Mouse (Mus musculus): Measurements from ENCODE around the gene Rab43. TPM values are rescaled to one million over a fixed set of nuclear protein-coding genes. Genes with fewer than 3 reads are reported as not detected.

The Rab43 gene
- polyA plus RNA-seq, 1 experiment from 2014 or later: 8.9 TPM

DNA sequence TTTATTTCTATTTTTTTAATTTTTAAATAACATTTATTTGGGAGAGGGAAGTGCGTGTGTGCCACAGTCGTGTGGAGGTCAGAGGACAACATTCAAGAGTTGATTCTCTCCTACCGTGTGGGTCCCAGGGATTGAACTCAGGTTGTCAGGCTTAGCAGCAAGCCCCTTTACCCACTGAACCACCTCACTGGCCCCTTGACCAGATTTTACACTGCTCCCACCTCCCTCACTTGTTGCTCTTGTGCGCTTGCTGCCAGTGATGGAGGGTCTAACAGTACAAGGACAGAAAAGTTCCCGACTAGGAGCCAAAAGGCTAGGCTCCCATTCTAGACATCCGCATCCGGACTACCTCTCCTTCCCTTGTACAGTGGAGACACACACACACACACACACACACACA lies 6.5 kb downstream of the Rab43 start:
- no peak overlapping the region for H3K9ac ChIP-seq (replicated peaks; ENCODE audit: low read depth, low read length)
- peaks cover 3% of the 10 kb centered on the region; the same call in 1 of the 2 replicates for H3K36me3 ChIP-seq (ENCODE audit: control insufficient read depth, insufficient read depth, low read length)
- ATAC-seq (ENCODE audit: low read depth): no peak
- no peak overlapping the region for H3K4me2 ChIP-seq (ENCODE audit: low read depth, low read length)
- H3K27ac ChIP-seq (ENCODE audit: low read depth, low read length): no peak overlapping the region
- peaks cover 3% of the 10 kb centered on the region; the same call in 1 of the 2 replicates for H3K4me1 ChIP-seq (ENCODE audit: control insufficient read depth, insufficient read depth, low read length)
- H3K9me3 ChIP-seq (ENCODE audit: control insufficient read depth, low read length): no peaks in the 10 kb centered on the region
- no peaks in the 10 kb centered on the region for H3K27me3 ChIP-seq (ENCODE audit: control insufficient read depth, insufficient read depth, low read length)
- 92% methylated on average over 7 of the region's 7 CpGs for WGBS
- H3K4me3 ChIP-seq (ENCODE audit: low read depth, low read length): no peak overlapping the region

- WGBS: 71% methylated on average over 7 of the region's 7 CpGs
- Histone ChIP-seq H3K9me3 (ENCODE audit: control insufficient read depth, low read length) (no peaks in the 10 kb centered on the region), H3K4me3 (ENCODE audit: low read depth, low read length) (no peak overlapping the region), H3K27ac (ENCODE audit: low read depth, low read length) (no peak overlapping the region), H3K9ac (replicated peaks; ENCODE audit: low read depth, low read length) (no peak overlapping the region), H3K4me2 (ENCODE audit: low read depth, low read length) (no peak overlapping the region), H3K27me3 (ENCODE audit: control insufficient read depth, insufficient read depth, low read length) (no peaks in the 10 kb centered on the region), H3K36me3 (ENCODE audit: control insufficient read depth, insufficient read depth, low read length) (peaks cover 3% of the 10 kb centered on the region; the same call in 1 of the 2 replicates), H3K4me1 (ENCODE audit: control insufficient read depth, insufficient read depth, low read length) (no peaks in the 10 kb centered on the region)
- ATAC-seq (ENCODE audit: low read depth): no peak
Observed at GRCm38 (mm10) chr6:87804886-87805285, 7.1 kb downstream of the Rab43 start.

- no peaks in the 10 kb centered on the region for H3K27me3 ChIP-seq (ENCODE audit: control insufficient read depth, insufficient read depth, low read length)
- H3K27ac ChIP-seq (ENCODE audit: low read depth, low read length): no peak overlapping the region
- H3K4me3 ChIP-seq (ENCODE audit: low read depth, low read length): no peak overlapping the region
- WGBS: 87% methylated on average over 1 of the region's 1 CpGs
- no peaks in the 10 kb centered on the region for H3K9me3 ChIP-seq (ENCODE audit: control insufficient read depth, low read length)
- peaks cover 3% of the 10 kb centered on the region; the same call in 1 of the 2 replicates for H3K36me3 ChIP-seq (ENCODE audit: control insufficient read depth, insufficient read depth, low read length)
- H3K4me1 ChIP-seq (ENCODE audit: control insufficient read depth, insufficient read depth, low read length): no peaks in the 10 kb centered on the region
- no peak overlapping the region for H3K9ac ChIP-seq (replicated peaks; ENCODE audit: low read depth, low read length)
- ATAC-seq (ENCODE audit: low read depth): no peak
- no peak overlapping the region for H3K4me2 ChIP-seq (ENCODE audit: low read depth, low read length)
Observed at GRCm38 (mm10) chr6:87804036-87804435, 7.9 kb downstream of the Rab43 start.

- 90% methylated on average over 7 of the region's 7 CpGs for WGBS
- no peak for ATAC-seq (ENCODE audit: low read depth)
- Histone ChIP-seq H3K36me3 (ENCODE audit: control insufficient read depth, insufficient read depth, low read length) (no peaks in the 10 kb centered on the region), H3K4me3 (ENCODE audit: low read depth, low read length) (no peak overlapping the region), H3K27ac (ENCODE audit: low read depth, low read length) (no peak overlapping the region), H3K27me3 (ENCODE audit: control insufficient read depth, insufficient read depth, low read length) (no peaks in the 10 kb centered on the region), H3K9me3 (ENCODE audit: control insufficient read depth, low read length) (no peaks in the 10 kb centered on the region), H3K9ac (replicated peaks; ENCODE audit: low read depth, low read length) (no peak overlapping the region), H3K4me2 (ENCODE audit: low read depth, low read length) (no peak overlapping the region), H3K4me1 (ENCODE audit: control insufficient read depth, insufficient read depth, low read length) (no peaks in the 10 kb centered on the region)
Observed at GRCm38 (mm10) chr6:87802462-87802861, 9.5 kb downstream of the Rab43 start.

- H3K4me3 ChIP-seq (ENCODE audit: low read depth, low read length): no peak overlapping the region
- WGBS: 93% methylated on average over 6 of the region's 6 CpGs
- H3K36me3 ChIP-seq (ENCODE audit: control insufficient read depth, insufficient read depth, low read length): no peaks in the 10 kb centered on the region
- no peaks in the 10 kb centered on the region for H3K9me3 ChIP-seq (ENCODE audit: control insufficient read depth, low read length)
- no peaks in the 10 kb centered on the region for H3K27me3 ChIP-seq (ENCODE audit: control insufficient read depth, insufficient read depth, low read length)
- no peak overlapping the region for H3K9ac ChIP-seq (replicated peaks; ENCODE audit: low read depth, low read length)
- no peak overlapping the region for H3K4me2 ChIP-seq (ENCODE audit: low read depth, low read length)
- no peak overlapping the region for H3K27ac ChIP-seq (ENCODE audit: low read depth, low read length)
- no peak for ATAC-seq (ENCODE audit: low read depth)
- H3K4me1 ChIP-seq (ENCODE audit: control insufficient read depth, insufficient read depth, low read length): no peaks in the 10 kb centered on the region
Observed at GRCm38 (mm10) chr6:87799576-87799975, 12.4 kb downstream of the Rab43 start.

GRCm38 (mm10) chr6:87797321-87797720 lies 14.6 kb downstream of the Rab43 start:
- H3K27me3 ChIP-seq (ENCODE audit: control insufficient read depth, insufficient read depth, low read length): no peaks in the 10 kb centered on the region
- no peak overlapping the region for H3K27ac ChIP-seq (ENCODE audit: low read depth, low read length)
- no peak overlapping the region for H3K4me2 ChIP-seq (ENCODE audit: low read depth, low read length)
- H3K36me3 ChIP-seq (ENCODE audit: control insufficient read depth, insufficient read depth, low read length): no peaks in the 10 kb centered on the region
- no peaks in the 10 kb centered on the region for H3K9me3 ChIP-seq (ENCODE audit: control insufficient read depth, low read length)
- 31% methylated on average over 2 of the region's 2 CpGs for WGBS
- no peak overlapping the region for H3K9ac ChIP-seq (replicated peaks; ENCODE audit: low read depth, low read length)
- no peak overlapping the region for H3K4me3 ChIP-seq (ENCODE audit: low read depth, low read length)
- H3K4me1 ChIP-seq (ENCODE audit: control insufficient read depth, insufficient read depth, low read length): no peaks in the 10 kb centered on the region
- no peak for ATAC-seq (ENCODE audit: low read depth)

DNA sequence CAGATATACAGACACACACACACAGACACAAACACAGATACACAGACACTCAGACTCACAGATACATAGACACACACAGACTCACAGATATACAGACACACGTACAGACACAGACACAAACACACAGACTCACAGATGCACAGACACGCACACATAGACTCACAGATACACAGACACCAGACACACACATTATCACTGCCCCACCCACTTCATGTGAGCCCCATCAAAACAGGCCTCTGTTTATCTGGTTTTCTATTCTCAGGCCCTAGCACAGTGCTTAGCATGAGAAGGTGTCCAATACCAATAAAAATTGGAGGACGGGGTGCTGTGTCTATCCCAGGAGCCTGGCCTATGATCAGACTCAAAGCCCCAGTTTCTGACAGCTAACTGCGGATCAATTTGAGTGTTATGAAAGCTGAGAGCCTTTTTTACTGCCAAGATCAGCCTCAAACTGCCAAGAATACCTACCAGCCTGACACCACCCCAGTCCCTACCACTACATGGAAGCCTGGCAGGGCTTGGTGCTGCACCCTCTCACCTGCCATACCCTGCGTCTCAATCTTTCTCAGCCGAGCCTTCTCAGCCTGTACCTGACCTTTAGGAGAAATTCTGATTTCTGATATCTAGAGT lies 15.6 kb downstream of the Rab43 start:
- Histone ChIP-seq H3K27ac (ENCODE audit: low read depth, low read length) (no peak overlapping the region), H3K4me3 (ENCODE audit: low read depth, low read length) (no peak overlapping the region), H3K36me3 (ENCODE audit: control insufficient read depth, insufficient read depth, low read length) (peaks cover 5% of the 10 kb centered on the region; the same call in 1 of the 2 replicates), H3K4me1 (ENCODE audit: control insufficient read depth, insufficient read depth, low read length) (no peaks in the 10 kb centered on the region), H3K4me2 (ENCODE audit: low read depth, low read length) (no peak overlapping the region), H3K27me3 (ENCODE audit: control insufficient read depth, insufficient read depth, low read length) (no peaks in the 10 kb centered on the region), H3K9me3 (ENCODE audit: control insufficient read depth, low read length) (no peaks in the 10 kb centered on the region), H3K9ac (replicated peaks; ENCODE audit: low read depth, low read length) (no peak overlapping the region)
- WGBS: 95% methylated on average over 6 of the region's 6 CpGs
- no peak for ATAC-seq (ENCODE audit: low read depth)

DNA sequence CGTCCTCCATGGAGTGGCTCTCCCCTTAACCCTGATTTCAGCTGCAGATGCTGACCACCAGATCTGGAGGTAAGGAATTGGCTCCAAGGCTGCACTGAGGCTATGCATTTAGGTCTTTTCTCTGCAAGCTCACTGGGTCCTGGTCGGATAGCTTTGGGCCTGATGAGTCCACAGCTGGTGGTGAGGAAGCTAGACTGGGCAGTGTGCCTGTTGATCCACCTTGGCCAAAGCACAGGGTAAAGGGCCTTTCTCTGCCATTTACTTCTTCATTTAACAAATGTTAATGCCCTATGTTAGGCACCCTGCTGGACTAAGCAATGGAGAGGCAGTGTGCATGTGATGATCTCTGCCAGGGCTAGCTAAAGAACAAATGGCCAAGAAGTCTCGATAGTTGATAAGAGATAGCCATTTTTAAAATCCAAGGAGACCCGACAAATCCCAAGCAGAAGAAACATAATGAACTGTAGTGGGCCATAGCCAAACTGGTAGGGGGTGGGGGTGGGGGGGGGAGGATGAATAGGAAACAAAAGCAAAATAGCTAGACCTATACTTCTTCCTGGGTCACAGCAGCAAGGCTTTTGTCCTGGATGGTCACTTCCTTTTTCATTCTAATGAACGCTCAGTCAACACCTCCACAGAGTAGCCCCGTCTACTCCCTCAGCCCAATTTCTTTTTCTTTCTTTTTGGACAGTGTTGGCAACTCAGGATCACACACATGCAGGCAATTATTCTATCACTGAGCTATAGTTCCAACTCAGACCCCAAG lies 16.4 kb downstream of the Rab43 start:
- H3K4me1 ChIP-seq (ENCODE audit: control insufficient read depth, insufficient read depth, low read length): no peaks in the 10 kb centered on the region
- H3K27ac ChIP-seq (ENCODE audit: low read depth, low read length): no peak overlapping the region
- no peaks in the 10 kb centered on the region for H3K9me3 ChIP-seq (ENCODE audit: control insufficient read depth, low read length)
- H3K9ac ChIP-seq (replicated peaks; ENCODE audit: low read depth, low read length): no peak overlapping the region
- no peak overlapping the region for H3K4me3 ChIP-seq (ENCODE audit: low read depth, low read length)
- no peaks in the 10 kb centered on the region for H3K27me3 ChIP-seq (ENCODE audit: control insufficient read depth, insufficient read depth, low read length)
- H3K36me3 ChIP-seq (ENCODE audit: control insufficient read depth, insufficient read depth, low read length): peaks cover 9% of the 10 kb centered on the region; the same call in 1 of the 2 replicates
- H3K4me2 ChIP-seq (ENCODE audit: low read depth, low read length): no peak overlapping the region
- ATAC-seq (ENCODE audit: low read depth): no peak
- WGBS: 47% methylated on average over 6 of the region's 6 CpGs

DNA sequence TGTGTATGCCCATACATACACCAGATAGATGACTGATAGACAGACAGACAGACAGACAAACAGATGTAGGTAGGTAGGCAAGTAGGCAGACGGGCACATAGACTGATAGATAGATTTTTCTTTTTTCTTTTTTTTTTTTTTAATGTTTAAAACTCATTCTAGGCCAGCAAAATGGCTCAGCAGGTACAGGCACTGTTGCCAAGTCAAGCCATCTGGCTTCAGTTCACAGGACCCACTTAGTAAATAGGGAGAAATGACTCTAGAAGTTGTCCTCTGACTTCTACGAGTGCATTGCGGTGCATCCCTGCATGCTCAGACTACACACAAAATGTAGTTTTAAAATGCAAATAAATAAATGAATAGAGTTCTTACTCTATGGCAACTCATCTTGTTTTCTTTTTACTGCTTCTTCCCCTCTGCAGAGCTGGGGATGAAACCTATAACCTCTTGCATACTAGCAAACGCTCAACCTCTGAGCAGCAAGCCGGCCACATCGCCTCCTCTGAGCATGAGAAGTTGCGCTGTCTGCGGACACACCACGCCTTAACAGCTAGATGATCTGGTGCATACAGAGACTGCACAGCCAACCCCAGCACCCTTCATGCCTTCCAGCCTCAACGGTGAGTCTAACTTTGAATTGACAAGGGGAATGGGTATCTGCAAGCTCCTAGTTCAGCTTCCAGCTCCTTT lies 18.0 kb downstream of the Rab43 start:
- H3K27ac ChIP-seq (ENCODE audit: low read depth, low read length): no peak overlapping the region
- H3K9ac ChIP-seq (replicated peaks; ENCODE audit: low read depth, low read length): no peak overlapping the region
- H3K4me2 ChIP-seq (ENCODE audit: low read depth, low read length): no peak overlapping the region
- 94% methylated on average over 10 of the region's 10 CpGs for WGBS
- H3K9me3 ChIP-seq (ENCODE audit: control insufficient read depth, low read length): no peaks in the 10 kb centered on the region
- H3K4me1 ChIP-seq (ENCODE audit: control insufficient read depth, insufficient read depth, low read length): peaks cover 3% of the 10 kb centered on the region; the same call in 1 of the 2 replicates
- peaks cover 9% of the 10 kb centered on the region; the same call in 1 of the 2 replicates for H3K36me3 ChIP-seq (ENCODE audit: control insufficient read depth, insufficient read depth, low read length)
- H3K4me3 ChIP-seq (ENCODE audit: low read depth, low read length): no peak overlapping the region
- ATAC-seq (ENCODE audit: low read depth): no peak
- no peaks in the 10 kb centered on the region for H3K27me3 ChIP-seq (ENCODE audit: control insufficient read depth, insufficient read depth, low read length)

Data from neural tube, embryonic 14.5 days (tissue).